14 mouse cellular contexts compared by ENCODE assay signal in the genomic region with DNA sequence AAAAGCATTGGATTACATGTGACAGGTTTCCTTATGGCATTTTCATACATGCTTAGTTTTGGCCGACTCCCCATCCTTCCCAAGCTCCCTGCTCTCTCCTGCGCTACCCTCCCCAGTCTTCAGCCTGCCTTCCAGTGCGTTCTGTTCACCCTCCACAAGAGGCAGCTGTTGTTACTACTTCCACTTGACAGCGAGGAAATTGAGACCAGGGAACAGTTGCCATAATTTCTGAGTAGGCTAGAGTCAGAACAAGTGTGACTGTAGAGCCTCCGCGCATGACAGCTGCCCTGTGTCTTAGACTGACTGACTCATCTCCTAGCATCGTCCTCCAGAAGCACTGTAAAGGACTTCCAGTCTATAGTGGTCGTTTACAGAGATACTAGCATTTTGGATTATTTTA. TPM values are rescaled to one million over a fixed set of nuclear protein-coding genes. Genes with fewer than 3 reads are reported as not detected.
DNase-seq lines count a peak whose midpoint lies in the region; ATAC-seq lines count a peak whose summit lies in the region.
"Had no signal": no experiment of that assay in that cellular context is flagged by ENCODE, and none has a peak within 500 bp of the region (broad histone marks: within the 10 kb centered on the region; RNA-seq: fewer than 3 reads in every experiment).

No protein-coding gene starts in this region.

- H3K4me3 ChIP-seq in midbrain, embryonic 12.5 days: no peak overlapping the region
- no peak overlapping the region for H3K4me3 ChIP-seq in midbrain, embryonic 13.5 days (replicated peaks)
- H3K4me3 ChIP-seq: erythroblast, embryonic 14.5 days; heart, embryonic 15.5 days had no signal

- 68% methylated on average over 8 of the region's 8 CpGs for WGBS in midbrain, embryonic 12.5 days
- WGBS in midbrain, embryonic 13.5 days: 64% methylated on average over 8 of the region's 8 CpGs

- no peak overlapping the region for H3K4me2 ChIP-seq in midbrain, embryonic 12.5 days (replicated peaks)
- no peak overlapping the region for H3K4me2 ChIP-seq in midbrain, embryonic 13.5 days (replicated peaks)
- H3K4me2 ChIP-seq: heart, embryonic 15.5 days had no signal

- intact Hi-C loops in heart, postnatal 25 days (cut with DNase I): loop anchor here (10.0 kb wide), 1 partner anchor 239 kb away; no protein-coding TSS in a partner anchor
- intact Hi-C loops in gastrocnemius, postnatal 14 days (cut with DNase I; ENCODE audit: low total_unique reads): loop anchor here (5.0 kb wide), 1 partner anchor 101 kb away; no protein-coding TSS in a partner anchor

- H3K27ac ChIP-seq in midbrain, embryonic 12.5 days (replicated peaks): no peak overlapping the region
- H3K27ac ChIP-seq in midbrain, embryonic 13.5 days: no peak overlapping the region
- H3K27ac ChIP-seq: heart, embryonic 15.5 days had no signal

- H3K36me3 ChIP-seq in midbrain, embryonic 12.5 days: no peaks in the 10 kb centered on the region
- 0 out of 2 replicates have a peak, but pooled peaks cover 2% of the 10 kb centered on the region for H3K36me3 ChIP-seq in midbrain, embryonic 13.5 days
- H3K36me3 ChIP-seq: heart, embryonic 15.5 days had no signal

- H3K27me3 ChIP-seq in midbrain, embryonic 12.5 days: no peaks in the 10 kb centered on the region
- no peaks in the 10 kb centered on the region for H3K27me3 ChIP-seq in midbrain, embryonic 13.5 days
- H3K27me3 ChIP-seq: heart, embryonic 15.5 days had no signal

- DNase-seq in heart, postnatal 4 days: peak; percentile 15
- DNase-seq in heart, postnatal 25 days (ENCODE audit: low spot score): no peak
- peak; percentile 29 for DNase-seq in gastrocnemius, postnatal 14 days
- DNase-seq in skeletal muscle tissue, adult 2 months (ENCODE audit: low read depth, low spot score): peak; percentile 72
- no peak for DNase-seq in B cell, adult 2 months
- no peak for DNase-seq in T-cell, adult 2 months (ENCODE audit: low spot score)
- DNase-seq: adrenal gland, adult 8-10 months; cerebellum, adult 9-11 months; lung, adult 2 months; thymus, postnatal 4 days had no signal

- H3K9ac ChIP-seq in midbrain, embryonic 12.5 days (replicated peaks): no peak overlapping the region
- H3K9ac ChIP-seq in midbrain, embryonic 13.5 days (replicated peaks): no peak overlapping the region
- H3K9ac ChIP-seq: heart, embryonic 15.5 days had no signal

- no peaks in the 10 kb centered on the region for H3K4me1 ChIP-seq in midbrain, embryonic 12.5 days
- peaks cover 12% of the 10 kb centered on the region; the same call in 1 of the 2 replicates for H3K4me1 ChIP-seq in midbrain, embryonic 13.5 days (replicated peaks)

- H3K9me3 ChIP-seq in midbrain, embryonic 12.5 days: no peaks in the 10 kb centered on the region
- H3K9me3 ChIP-seq in midbrain, embryonic 13.5 days: no peaks in the 10 kb centered on the region
- H3K9me3 ChIP-seq: heart, embryonic 15.5 days had no signal

- peak; percentile 34; the same call in 1 of the 2 replicates for ATAC-seq in midbrain, embryonic 12.5 days (ENCODE audit: low FRiP score, low read depth)
- no peak for ATAC-seq in midbrain, embryonic 13.5 days

RNA-seq across cellular contexts. Expression of a gene that starts 17.7 kb away (rescaled TPM):
- total RNA-seq in heart, postnatal 4 days (2021): 10 to 100 TPM; 12.0 to 12.5 TPM
- total RNA-seq in heart, postnatal 25 days (2021): 10 to 100 TPM; 18.2 to 19.3 TPM
- 12.7 and 12.8 TPM in 2 replicates for polyA plus RNA-seq in midbrain, embryonic 12.5 days (2016; fragmentation: Nextera tagmentation; extraction: Ambion mirVana)
- 11.1 TPM in 2 replicates for polyA plus RNA-seq in midbrain, embryonic 13.5 days (2015; fragmentation: Nextera tagmentation; extraction: Ambion mirVana)
- 10 to 100 TPM; 47.0 to 55.7 TPM for total RNA-seq in gastrocnemius, postnatal 14 days (2021)

Comparison
In these comparisons a context has a peak if more than half of its experiments do, and no peak if none do; other contexts are left out.
1. DNase-seq: peak in heart, postnatal 4 days (single experiment), gastrocnemius, postnatal 14 days (single experiment) and skeletal muscle tissue, adult 2 months (single experiment); none in heart, postnatal 25 days (single experiment), B cell, adult 2 months (0 of 2) and T-cell, adult 2 months (single experiment).